Mouse (Mus musculus): Measurements from ENCODE around the gene Olfr1322. TPM values are rescaled to one million over a fixed set of nuclear protein-coding genes. Genes with fewer than 3 reads are reported as not detected.

Olfr1322 gene
- total RNA-seq (2021): not detected
- long read RNA-seq, experiment 1: 0 reads
- long read RNA-seq, experiment 2: 0 reads

GRCm38 (mm10) chrX:49891383-49891782 lies at the start of gene Olfr1322:
Olfr1322 (minus strand) TSS chrX:49891483.
- no peak for DNase-seq (ENCODE audit: low spot score in 2 of 2)

GRCm38 (mm10) chrX:49877651-49878349 lies 13.5 kb downstream of the Olfr1322 start:
- DNase-seq (ENCODE audit: low spot score in 2 of 2): no peak

Other genes with a start within 250 kb of the Olfr1322 start
- not detected for gene Olfr1320, start 219.2 kb downstream of the Olfr1322 start, total RNA-seq (2021)
- under 1 TPM in 1 of 2 experiments, not detected in 1; 0.10 TPM for gene Olfr1321, start 156.4 kb downstream of the Olfr1322 start, total RNA-seq (2021)
- gene Igsf1, start 93.7 kb downstream of the Olfr1322 start, total RNA-seq (2021): 100 to 1,000 TPM; 124 to 131 TPM
- gene Olfr1323, start 127.9 kb upstream of the Olfr1322 start, total RNA-seq (2021): not detected